Comparison of ENCODE assay signal across 7 mouse cellular contexts in the genomic region with DNA sequence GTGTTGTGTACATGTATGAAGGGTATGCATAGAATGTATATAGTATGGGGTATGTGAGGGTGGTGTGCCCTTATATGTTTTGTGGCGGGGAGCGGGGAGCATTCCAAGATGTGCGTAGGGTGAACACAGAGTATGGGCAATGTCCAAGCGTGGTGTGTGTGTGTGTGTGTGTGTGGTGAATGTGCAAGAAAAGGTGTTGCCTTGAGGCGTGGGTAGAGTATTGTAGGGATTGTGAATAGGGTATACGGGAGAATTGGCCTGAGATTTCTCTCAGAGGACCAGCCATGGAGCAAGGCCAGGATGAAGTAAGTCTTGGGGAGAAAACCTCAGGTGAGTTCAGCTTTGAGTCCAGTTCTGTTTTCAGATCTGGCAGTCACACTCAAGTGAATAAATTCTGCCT. TPM values are rescaled to one million over a fixed set of nuclear protein-coding genes. Genes with fewer than 3 reads are reported as not detected.
A peak's percentile ranks its signal among the peaks of the same experiment; 100 is the strongest.
DNase-seq lines count a peak whose midpoint lies in the region; ATAC-seq and TF ChIP-seq lines count a peak whose summit lies in the region.

No protein-coding gene starts in this region.

- no peaks in the 10 kb centered on the region for H3K36me3 ChIP-seq in lung, embryonic 14.5 days (ENCODE audit: insufficient read depth)
- no peaks in the 10 kb centered on the region for H3K36me3 ChIP-seq in forebrain, embryonic 10.5 days (replicated peaks)
- H3K36me3 ChIP-seq in intestine, postnatal 0 days (ENCODE audit: control insufficient read depth, insufficient read depth): no peaks in the 10 kb centered on the region
- no peaks in the 10 kb centered on the region for H3K36me3 ChIP-seq in neural tube, embryonic 15.5 days

- H3K27ac ChIP-seq in lung, embryonic 14.5 days (ENCODE audit: low read depth): no peak overlapping the region
- H3K27ac ChIP-seq in forebrain, embryonic 10.5 days: no peak overlapping the region
- H3K27ac ChIP-seq in intestine, postnatal 0 days (ENCODE audit: low read depth, low read length): no peak overlapping the region
- no peak overlapping the region for H3K27ac ChIP-seq in neural tube, embryonic 15.5 days (replicated peaks)

- H3K27me3 ChIP-seq in lung, embryonic 14.5 days (ENCODE audit: insufficient read depth, low read length): peaks cover 92% of the 10 kb centered on the region
- H3K27me3 ChIP-seq in forebrain, embryonic 10.5 days (ENCODE audit: poor library complexity, severe bottlenecking): peaks cover 100% of the 10 kb centered on the region
- H3K27me3 ChIP-seq in intestine, postnatal 0 days (replicated peaks; ENCODE audit: control insufficient read depth, insufficient read depth, low read length): peaks cover 82% of the 10 kb centered on the region
- H3K27me3 ChIP-seq in neural tube, embryonic 15.5 days (replicated peaks): peaks cover 80% of the 10 kb centered on the region

- H3K4me1 ChIP-seq in lung, embryonic 14.5 days (ENCODE audit: insufficient read depth): peaks cover 11% of the 10 kb centered on the region; the same call in 1 of the 2 replicates
- peaks cover 32% of the 10 kb centered on the region for H3K4me1 ChIP-seq in forebrain, embryonic 10.5 days
- H3K4me1 ChIP-seq in intestine, postnatal 0 days (replicated peaks; ENCODE audit: control insufficient read depth, insufficient read depth, low read length): peaks cover 8% of the 10 kb centered on the region; the same call in 1 of the 2 replicates
- peaks cover 46% of the 10 kb centered on the region for H3K4me1 ChIP-seq in neural tube, embryonic 15.5 days

- 0 out of 2 replicates have a peak, but pooled peaks have one; percentile 14 for ATAC-seq in lung, embryonic 14.5 days (ENCODE audit: insufficient read depth)
- ATAC-seq in intestine, postnatal 0 days: no peak
- peak; percentile 11 for ATAC-seq in neural tube, embryonic 15.5 days (ENCODE audit: low FRiP score)

- peak overlapping the region; percentile 50 for H3K4me3 ChIP-seq in lung, embryonic 14.5 days (ENCODE audit: low read depth, low read length)
- peak overlapping the region; percentile 62 for H3K4me3 ChIP-seq in forebrain, embryonic 10.5 days
- peak overlapping the region; percentile 59 for H3K4me3 ChIP-seq in intestine, postnatal 0 days (ENCODE audit: low read depth, low read length)
- peak overlapping the region; percentile 77 for H3K4me3 ChIP-seq in neural tube, embryonic 15.5 days (replicated peaks)

- TF ChIP-seq CTCF in lung, embryonic 14.5 days (IDR thresholded peaks at IDR 0.05; ENCODE audit: low read depth): no peak
- no peak for TF ChIP-seq CTCF in intestine, postnatal 0 days (IDR thresholded peaks at IDR 0.05; ENCODE audit: low read depth)

- H3K9ac ChIP-seq in lung, embryonic 14.5 days: no peak overlapping the region
- no peak overlapping the region for H3K9ac ChIP-seq in intestine, postnatal 0 days (ENCODE audit: low read depth, low read length)
- peak overlapping the region; percentile 71 for H3K9ac ChIP-seq in neural tube, embryonic 15.5 days (replicated peaks)

- no peaks in the 10 kb centered on the region for H3K9me3 ChIP-seq in lung, embryonic 14.5 days (ENCODE audit: low read depth, low read length)
- H3K9me3 ChIP-seq in forebrain, embryonic 10.5 days: no peaks in the 10 kb centered on the region
- H3K9me3 ChIP-seq in intestine, postnatal 0 days (ENCODE audit: control insufficient read depth): no peaks in the 10 kb centered on the region
- H3K9me3 ChIP-seq in neural tube, embryonic 15.5 days (replicated peaks): no peaks in the 10 kb centered on the region

- peak overlapping the region; percentile 91 for H3K4me2 ChIP-seq in lung, embryonic 14.5 days
- H3K4me2 ChIP-seq in intestine, postnatal 0 days (replicated peaks; ENCODE audit: low read depth): peak overlapping the region; percentile 97
- H3K4me2 ChIP-seq in neural tube, embryonic 15.5 days: peak overlapping the region; percentile 95

- 9% methylated on average over 6 of the region's 6 CpGs for WGBS in lung, embryonic 14.5 days
- WGBS in forebrain, embryonic 10.5 days: 4% methylated on average over 6 of the region's 6 CpGs
- WGBS in intestine, postnatal 0 days: 14% methylated on average over 6 of the region's 6 CpGs
- WGBS in neural tube, embryonic 15.5 days: 4% methylated on average over 6 of the region's 6 CpGs

- no peak for DNase-seq in lung, embryonic 14.5 days
- DNase-seq in lung, postnatal 25 days (ENCODE audit: low spot score): no peak
- no peak for DNase-seq in forebrain, embryonic 10.5 days (ENCODE audit: extremely low spot score, low spot score)
- no peak for DNase-seq in right cerebral cortex, postnatal 25 days
- DNase-seq in adrenal gland, postnatal 36 days: no peak

RNA-seq across cellular contexts. Expression of a gene that starts 0.7 kb away (rescaled TPM):
- polyA plus RNA-seq in lung, embryonic 14.5 days (2014; fragmentation: Nextera tagmentation; extraction: Ambion mirVana): not detected in 2 replicates
- polyA plus RNA-seq in forebrain, embryonic 10.5 days (2016; fragmentation: Nextera tagmentation; extraction: Ambion mirVana): not detected in 2 replicates
- 0.07 TPM in 1 of 2 replicates, not detected in the other for polyA plus RNA-seq in intestine, postnatal 0 days (2015; fragmentation: Nextera tagmentation; extraction: Ambion mirVana)
- polyA plus RNA-seq in neural tube, embryonic 15.5 days (2015; fragmentation: Nextera tagmentation; extraction: Ambion mirVana): 2.4 and 3.0 TPM in 2 replicates
- 1 to 10 TPM in 1 of 2 experiments, under 1 TPM in 1; 0.89 to 2.0 TPM for total RNA-seq in adrenal gland, postnatal 36 days (2021)

RNA-seq across cellular contexts. Expression of a gene that starts 19.7 kb away (rescaled TPM):
- polyA plus RNA-seq in lung, embryonic 14.5 days (2014; fragmentation: Nextera tagmentation; extraction: Ambion mirVana): 0.12 and 0.26 TPM in 2 replicates
- 0.20 TPM in 1 of 2 replicates, not detected in the other for polyA plus RNA-seq in forebrain, embryonic 10.5 days (2016; fragmentation: Nextera tagmentation; extraction: Ambion mirVana)
- 0.09 and 0.16 TPM in 2 replicates for polyA plus RNA-seq in intestine, postnatal 0 days (2015; fragmentation: Nextera tagmentation; extraction: Ambion mirVana)
- polyA plus RNA-seq in neural tube, embryonic 15.5 days (2015; fragmentation: Nextera tagmentation; extraction: Ambion mirVana): 0.29 and 0.34 TPM in 2 replicates
- not detected for total RNA-seq in adrenal gland, postnatal 36 days (2021)

RNA-seq across cellular contexts. Expression of a gene that starts 56.0 kb away (rescaled TPM):
- 3.4 and 3.5 TPM in 2 replicates for polyA plus RNA-seq in lung, embryonic 14.5 days (2014; fragmentation: Nextera tagmentation; extraction: Ambion mirVana)
- 7.9 and 8.9 TPM in 2 replicates for polyA plus RNA-seq in forebrain, embryonic 10.5 days (2016; fragmentation: Nextera tagmentation; extraction: Ambion mirVana)
- 3.1 and 3.9 TPM in 2 replicates for polyA plus RNA-seq in intestine, postnatal 0 days (2015; fragmentation: Nextera tagmentation; extraction: Ambion mirVana)
- 4.5 and 4.9 TPM in 2 replicates for polyA plus RNA-seq in neural tube, embryonic 15.5 days (2015; fragmentation: Nextera tagmentation; extraction: Ambion mirVana)
- 10 to 100 TPM; 12.4 to 14.0 TPM for total RNA-seq in adrenal gland, postnatal 36 days (2021)
